ENCODE assay signal across 7 mouse cellular contexts in the genomic region with DNA sequence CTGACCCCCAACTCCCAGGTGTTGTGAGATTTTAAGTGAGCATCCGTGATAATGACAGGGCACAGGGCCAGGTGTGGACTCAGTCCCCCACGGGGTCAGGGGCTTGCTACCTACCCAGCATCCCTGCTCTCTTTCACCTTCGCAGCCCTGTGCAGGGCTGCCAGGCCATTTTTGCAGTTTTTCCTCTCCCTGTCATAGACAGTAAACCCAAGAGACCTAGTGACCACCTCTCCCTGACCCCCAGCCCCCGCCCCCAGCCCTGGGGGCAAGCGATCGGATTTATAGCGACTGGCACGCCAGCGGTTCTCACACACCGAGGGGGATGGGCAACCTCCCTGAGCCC. TPM values are rescaled to one million over a fixed set of nuclear protein-coding genes. Genes with fewer than 3 reads are reported as not detected.
DNase-seq lines count a peak whose midpoint lies in the region; ATAC-seq and TF ChIP-seq lines count a peak whose summit lies in the region.

No protein-coding gene starts in this region.

- peak overlapping the region; percentile 68; the same call in 1 of the 2 replicates for H3K27ac ChIP-seq in forebrain, embryonic 14.5 days (ENCODE audit: low read depth, low read length)
- H3K27ac ChIP-seq in limb, embryonic 14.5 days (replicated peaks; ENCODE audit: low read depth, low read length): peak overlapping the region; percentile 81
- H3K27ac ChIP-seq in stomach, embryonic 15.5 days: peak overlapping the region; percentile 86

- no peak for TF ChIP-seq POLR2A in limb, embryonic 14.5 days (IDR thresholded peaks at IDR 0.05; ENCODE audit: borderline replicate concordance, extremely low read depth, insufficient read depth, insufficient read length)

- H3K36me3 ChIP-seq in megakaryocyte, embryonic 14.5 days (replicated peaks; ENCODE audit: low read length): no peaks in the 10 kb centered on the region
- peaks cover 12% of the 10 kb centered on the region for H3K36me3 ChIP-seq in forebrain, embryonic 14.5 days (ENCODE audit: control insufficient read depth, insufficient read depth, low read length)
- peaks cover 16% of the 10 kb centered on the region for H3K36me3 ChIP-seq in limb, embryonic 14.5 days (ENCODE audit: control insufficient read depth, insufficient read depth, low read length)
- H3K36me3 ChIP-seq in stomach, embryonic 15.5 days: peaks cover 10% of the 10 kb centered on the region

- peaks cover 73% of the 10 kb centered on the region for H3K27me3 ChIP-seq in megakaryocyte, embryonic 14.5 days (replicated peaks)
- no peaks in the 10 kb centered on the region for H3K27me3 ChIP-seq in forebrain, embryonic 14.5 days (replicated peaks; ENCODE audit: control insufficient read depth, insufficient read depth, low read length)
- no peaks in the 10 kb centered on the region for H3K27me3 ChIP-seq in limb, embryonic 14.5 days (ENCODE audit: control insufficient read depth, insufficient read depth, low read length)
- no peaks in the 10 kb centered on the region for H3K27me3 ChIP-seq in stomach, embryonic 15.5 days (replicated peaks)

- H3K4me1 ChIP-seq in megakaryocyte, embryonic 14.5 days: peaks cover 35% of the 10 kb centered on the region
- H3K4me1 ChIP-seq in forebrain, embryonic 14.5 days (ENCODE audit: control insufficient read depth, insufficient read depth, low read length): peaks cover 19% of the 10 kb centered on the region
- H3K4me1 ChIP-seq in limb, embryonic 14.5 days (ENCODE audit: control insufficient read depth, insufficient read depth, low read length): peaks cover 25% of the 10 kb centered on the region
- H3K4me1 ChIP-seq in stomach, embryonic 15.5 days: peaks cover 34% of the 10 kb centered on the region

- no peak for ATAC-seq in megakaryocyte, adult 5-6 weeks (ENCODE audit: poor library complexity, severe bottlenecking)
- ATAC-seq in forebrain, embryonic 14.5 days: no peak; the same call in 1 of the 2 replicates
- peak; percentile 16; the same call in 1 of the 2 replicates for ATAC-seq in limb, embryonic 14.5 days (ENCODE audit: low FRiP score, low read depth)
- ATAC-seq in stomach, embryonic 15.5 days (ENCODE audit: insufficient read depth, low FRiP score, low read depth): no peak

- H3K9ac ChIP-seq in forebrain, embryonic 14.5 days (ENCODE audit: low read length): peak overlapping the region; percentile 97
- H3K9ac ChIP-seq in limb, embryonic 14.5 days (ENCODE audit: low read depth, low read length, severe bottlenecking): peak overlapping the region; percentile 87
- peak overlapping the region; percentile 92 for H3K9ac ChIP-seq in stomach, embryonic 15.5 days

- H3K4me3 ChIP-seq in megakaryocyte, embryonic 14.5 days (replicated peaks): peak overlapping the region; percentile 94
- peak overlapping the region; percentile 80 for H3K4me3 ChIP-seq in forebrain, embryonic 14.5 days (ENCODE audit: low read depth, low read length)
- H3K4me3 ChIP-seq in limb, embryonic 14.5 days (replicated peaks; ENCODE audit: low read length): peak overlapping the region; percentile 70
- peak overlapping the region; percentile 84 for H3K4me3 ChIP-seq in stomach, embryonic 15.5 days (replicated peaks)

- WGBS in forebrain, embryonic 14.5 days: 3% methylated on average over 10 of the region's 10 CpGs
- WGBS in limb, embryonic 14.5 days: 3% methylated on average over 10 of the region's 10 CpGs
- WGBS in stomach, embryonic 15.5 days: 4% methylated on average over 10 of the region's 10 CpGs

- peaks cover 8% of the 10 kb centered on the region for H3K9me3 ChIP-seq in megakaryocyte, embryonic 14.5 days
- no peaks in the 10 kb centered on the region for H3K9me3 ChIP-seq in forebrain, embryonic 14.5 days (replicated peaks; ENCODE audit: control insufficient read depth, low read length)
- H3K9me3 ChIP-seq in limb, embryonic 14.5 days (ENCODE audit: control insufficient read depth, low read length): no peaks in the 10 kb centered on the region
- H3K9me3 ChIP-seq in stomach, embryonic 15.5 days: no peaks in the 10 kb centered on the region

- peak overlapping the region; percentile 90 for H3K4me2 ChIP-seq in forebrain, embryonic 14.5 days (ENCODE audit: low read length)
- H3K4me2 ChIP-seq in limb, embryonic 14.5 days (replicated peaks; ENCODE audit: low read depth, low read length, severe bottlenecking): peak overlapping the region; percentile 93
- H3K4me2 ChIP-seq in stomach, embryonic 15.5 days: peak overlapping the region; percentile 89

- no peak for DNase-seq in forebrain, embryonic 14.5 days (ENCODE audit: low spot score)
- no peak for DNase-seq in limb, embryonic 14.5 days (ENCODE audit: low spot score)
- DNase-seq in right cerebral cortex, postnatal 36 days (ENCODE audit: low spot score in 2 of 2): no peak
- DNase-seq in c-Kit-positive CD71-positive TER-119-positive erythroid progenitor cells, embryonic 14.5 days (ENCODE audit: low spot score): no peak

RNA-seq across cellular contexts. Expression of gene Sh3pxd2b, which starts 0.4 kb away (rescaled TPM):
- polyA plus RNA-seq in megakaryocyte, embryonic 14.5 days (2012; ENCODE audit: insufficient read depth, low replicate concordance): 1.3 and 2.1 TPM in 2 replicates
- 5.3 and 7.0 TPM in 2 replicates for total RNA-seq in megakaryocyte, adult 5-6 weeks (2015)
- total RNA-seq in megakaryocyte, adult 5-6 weeks (2017): 2.4 and 2.9 TPM in 2 replicates
- 13.4 and 17.0 TPM in 2 replicates for polyA plus RNA-seq in forebrain, embryonic 14.5 days (2014; fragmentation: Nextera tagmentation; extraction: Ambion mirVana)
- polyA plus RNA-seq in limb, embryonic 14.5 days (2012; rRNA removed): 44.3 and 52.8 TPM in 2 replicates
- polyA plus RNA-seq in limb, embryonic 14.5 days (2014; fragmentation: Nextera tagmentation; extraction: Ambion mirVana): 31.5 and 31.8 TPM in 2 replicates
- 18.6 and 20.3 TPM in 2 replicates for polyA plus RNA-seq in stomach, embryonic 15.5 days (2015; fragmentation: Nextera tagmentation; extraction: Ambion mirVana)

RNA-seq across cellular contexts. Expression of gene Hbq1a, which starts 47.4 kb away (rescaled TPM):
- not detected in 2 replicates for polyA plus RNA-seq in megakaryocyte, embryonic 14.5 days (2012; ENCODE audit: insufficient read depth, low replicate concordance)
- not detected in 2 replicates for total RNA-seq in megakaryocyte, adult 5-6 weeks (2015)
- not detected in 2 replicates for total RNA-seq in megakaryocyte, adult 5-6 weeks (2017)
- 0.63 and 0.75 TPM in 2 replicates for polyA plus RNA-seq in forebrain, embryonic 14.5 days (2014; fragmentation: Nextera tagmentation; extraction: Ambion mirVana)
- 0.83 and 1.3 TPM in 2 replicates for polyA plus RNA-seq in limb, embryonic 14.5 days (2012; rRNA removed)
- polyA plus RNA-seq in limb, embryonic 14.5 days (2014; fragmentation: Nextera tagmentation; extraction: Ambion mirVana): 0.97 and 1.3 TPM in 2 replicates
- 0.89 and 1.3 TPM in 2 replicates for polyA plus RNA-seq in stomach, embryonic 15.5 days (2015; fragmentation: Nextera tagmentation; extraction: Ambion mirVana)

RNA-seq across cellular contexts. Expression of gene Hba-a2, which starts 50.9 kb away (rescaled TPM):
- polyA plus RNA-seq in megakaryocyte, embryonic 14.5 days (2012; ENCODE audit: insufficient read depth, low replicate concordance): 578 and 1,883 TPM in 2 replicates
- total RNA-seq in megakaryocyte, adult 5-6 weeks (2015): 72.7 and 158 TPM in 2 replicates
- 99.3 and 270 TPM in 2 replicates for total RNA-seq in megakaryocyte, adult 5-6 weeks (2017)
- polyA plus RNA-seq in forebrain, embryonic 14.5 days (2014; fragmentation: Nextera tagmentation; extraction: Ambion mirVana): 5,936 and 7,230 TPM in 2 replicates
- polyA plus RNA-seq in limb, embryonic 14.5 days (2012; rRNA removed): 9,478 and 10,620 TPM in 2 replicates
- polyA plus RNA-seq in limb, embryonic 14.5 days (2014; fragmentation: Nextera tagmentation; extraction: Ambion mirVana): 9,964 and 14,532 TPM in 2 replicates
- polyA plus RNA-seq in stomach, embryonic 15.5 days (2015; fragmentation: Nextera tagmentation; extraction: Ambion mirVana): 12,213 and 21,597 TPM in 2 replicates
